Mouse (Mus musculus) cerebellum, adult 9-10 months (tissue): Measurements from ENCODE around the gene Irf1.
A peak's percentile ranks its signal among the peaks of the same experiment; 100 is the strongest.
"Not testable (repeated sequence)": the region's sequence is repeated elsewhere in the genome, so short reads cannot be mapped to it uniquely, and the experiment has no call there.

Experiments
- DNase-seq: peaks from one replicate; pipeline ENCODE4 v3.0.0; 2022

Gene Irf1

GRCm38 (mm10) chr11:53769760-53770124 is at the start of gene Irf1:
Gene Irf1, plus strand, starts transcription at chr11:53770014.
- peak; percentile 65 for DNase-seq

- no peak for DNase-seq
Observed at GRCm38 (mm10) chr11:53720715-53721114, 49.1 kb upstream of the Irf1 start, which contains the start of gene Il5. Gene Il5, plus strand, starts transcription at chr11:53720794.

- no peak for DNase-seq
Observed at GRCm38 (mm10) chr11:53731457-53731856, 38.4 kb upstream of the Irf1 start.

- DNase-seq = no peak
Observed at GRCm38 (mm10) chr11:53732244-53732643, 37.6 kb upstream of the Irf1 start.

GRCm38 (mm10) chr11:53733824-53734223 is 36.0 kb upstream of the Irf1 start:
- DNase-seq = no peak

- no peak for DNase-seq
Observed at GRCm38 (mm10) chr11:53734431-53734830, 35.4 kb upstream of the Irf1 start.

GRCm38 (mm10) chr11:53734970-53735681 is 34.7 kb upstream of the Irf1 start:
- no peak for DNase-seq

GRCm38 (mm10) chr11:53735682-53736245 is 34.0 kb upstream of the Irf1 start:
- DNase-seq = peak; percentile 77

GRCm38 (mm10) chr11:53736771-53737572 is 32.8 kb upstream of the Irf1 start:
- DNase-seq = peak; percentile 46

- peak; percentile 59 for DNase-seq
Observed at GRCm38 (mm10) chr11:53737573-53737946, 32.3 kb upstream of the Irf1 start.

GRCm38 (mm10) chr11:53742353-53742752 is 27.5 kb upstream of the Irf1 start:
- peak; percentile 33 for DNase-seq

- no peak for DNase-seq
Observed at GRCm38 (mm10) chr11:53745260-53745659, 24.6 kb upstream of the Irf1 start.

GRCm38 (mm10) chr11:53747985-53748384 is 21.8 kb upstream of the Irf1 start:
- no peak for DNase-seq

GRCm38 (mm10) chr11:53748614-53749013 is 21.2 kb upstream of the Irf1 start:
- no peak for DNase-seq

- no peak for DNase-seq
Observed at GRCm38 (mm10) chr11:53749306-53749705, 20.5 kb upstream of the Irf1 start.

GRCm38 (mm10) chr11:53749716-53750352 is 20.0 kb upstream of the Irf1 start:
- DNase-seq = no peak

- DNase-seq = no peak
Observed at GRCm38 (mm10) chr11:53755011-53755595, 14.7 kb upstream of the Irf1 start.

GRCm38 (mm10) chr11:53757612-53758011 is 12.2 kb upstream of the Irf1 start:
- no peak for DNase-seq

- not testable (repeated sequence) for DNase-seq
Observed at GRCm38 (mm10) chr11:53758033-53758432, 11.8 kb upstream of the Irf1 start.

- no peak for DNase-seq
Observed at GRCm38 (mm10) chr11:53758791-53759351, 10.9 kb upstream of the Irf1 start.

GRCm38 (mm10) chr11:53759545-53760406 is 10.0 kb upstream of the Irf1 start:
- no peak for DNase-seq

GRCm38 (mm10) chr11:53761284-53761683 is 8.5 kb upstream of the Irf1 start:
- no peak for DNase-seq
